Mouse (Mus musculus): ENCODE data around the gene Rps6ka5. TPM values are rescaled to one million over a fixed set of nuclear protein-coding genes. Genes with fewer than 3 reads are reported as not detected.
A peak's percentile ranks its signal among the peaks of the same experiment; 100 is the strongest.

Rps6ka5 gene
- total and polyA plus RNA-seq, 3 experiments, result 0.92 to 3.3 TPM; not detected in 1

GRCm38 (mm10) chr12:100626273-100626990 is 100.4 kb downstream of the Rps6ka5 start:
- H3K9me3 ChIP-seq (replicated peaks; ENCODE audit: insufficient read depth, low read length), result no peaks in the 10 kb centered on the region
- TF ChIP-seq BHLHE40 (IDR thresholded peaks at IDR 0.05; ENCODE audit: borderline replicate concordance, low read depth, low read length), result peak; percentile 17; the same call in 1 of the 2 replicates
- TF ChIP-seq CHD1 (IDR thresholded peaks at IDR 0.05; ENCODE audit: low read depth, low read length), result no peak
- TF ChIP-seq TAL1 (IDR thresholded peaks at IDR 0.05; ENCODE audit: low read length), result no peak
- no peak for TF ChIP-seq POLR2AphosphoS2 (IDR thresholded peaks at IDR 0.05; ENCODE audit: low read length)
- no peak for TF ChIP-seq MAZ (IDR thresholded peaks at IDR 0.05; ENCODE audit: low read depth, low read length)
- TF ChIP-seq CHD2 (IDR thresholded peaks at IDR 0.05; ENCODE audit: low read length), result no peak
- no peak for TF ChIP-seq MXI1 (IDR thresholded peaks at IDR 0.05; ENCODE audit: low read depth, low read length)
- no peaks in the 10 kb centered on the region for H3K27me3 ChIP-seq (ENCODE audit: control insufficient read depth in 1 of 2, insufficient read depth in 2 of 2, low read length in 2 of 2)
- no peaks in the 10 kb centered on the region for H3K79me2 ChIP-seq (ENCODE audit: control insufficient read depth, insufficient read depth, low read length, poor library complexity)
- H3K4me1 ChIP-seq (ENCODE audit: control insufficient read depth in 1 of 2, insufficient read depth in 2 of 2, low read length in 2 of 2), result peaks cover 3 to 4% of the 10 kb centered on the region in 2 experiments; a peak in 2 of 4 replicates
- no peaks in the 10 kb centered on the region for H3K36me3 ChIP-seq (ENCODE audit: control insufficient read depth in 1 of 2, insufficient read depth in 2 of 2, low read length in 2 of 2)
- H3K27ac ChIP-seq (ENCODE audit: control insufficient read depth, low read depth, low read length), result no peak overlapping the region
- H3K4me3 ChIP-seq (ENCODE audit: control insufficient read depth in 1 of 2, insufficient read depth in 1 of 2, low read depth in 2 of 2, low read length in 2 of 2), result no peak overlapping the region
- no peak overlapping the region for H3K9ac ChIP-seq (ENCODE audit: control insufficient read depth, low read depth, low read length, poor library complexity, severe bottlenecking)
- no peak for DNase-seq (ENCODE audit: low read depth, low spot score)

GRCm38 (mm10) chr12:100624854-100625447 is 101.8 kb downstream of the Rps6ka5 start:
- TF ChIP-seq GATA1 (IDR thresholded peaks at IDR 0.05; ENCODE audit: low read depth, low read length) (no peak), ZNF384 (IDR thresholded peaks at IDR 0.05; ENCODE audit: low read depth, low read length) (peak; percentile 70), EP300 (IDR thresholded peaks at IDR 0.05; ENCODE audit: low read depth in 1 of 2, low read length in 2 of 2) (peak in 1 of 2 experiments; percentile 37; a peak in 1 of 4 replicates)
- Histone ChIP-seq H3K4me3 (ENCODE audit: control insufficient read depth in 1 of 2, insufficient read depth in 1 of 2, low read depth in 2 of 2, low read length in 2 of 2) (no peak overlapping the region), H3K79me2 (ENCODE audit: control insufficient read depth, insufficient read depth, low read length, poor library complexity) (no peaks in the 10 kb centered on the region), H3K27ac (ENCODE audit: control insufficient read depth, low read depth, low read length) (no peak overlapping the region), H3K36me3 (ENCODE audit: control insufficient read depth in 1 of 2, insufficient read depth in 2 of 2, low read length in 2 of 2) (no peaks in the 10 kb centered on the region), H3K4me1 (ENCODE audit: control insufficient read depth in 1 of 2, insufficient read depth in 2 of 2, low read length in 2 of 2) (peaks cover 3 to 4% of the 10 kb centered on the region in 2 experiments; a peak in 2 of 4 replicates), H3K9ac (ENCODE audit: control insufficient read depth, low read depth, low read length, poor library complexity, severe bottlenecking) (no peak overlapping the region), H3K9me3 (replicated peaks; ENCODE audit: insufficient read depth, low read length) (no peaks in the 10 kb centered on the region), H3K27me3 (ENCODE audit: control insufficient read depth in 1 of 2, insufficient read depth in 2 of 2, low read length in 2 of 2) (no peaks in the 10 kb centered on the region)
- DNase-seq (ENCODE audit: low read depth, low spot score), result no peak

- no peaks in the 10 kb centered on the region for H3K79me2 ChIP-seq (ENCODE audit: control insufficient read depth, insufficient read depth, low read length, poor library complexity)
- no peak overlapping the region for H3K9ac ChIP-seq (ENCODE audit: control insufficient read depth, low read depth, low read length, poor library complexity, severe bottlenecking)
- no peak overlapping the region for H3K4me3 ChIP-seq (ENCODE audit: control insufficient read depth in 1 of 2, insufficient read depth in 1 of 2, low read depth in 2 of 2, low read length in 2 of 2)
- no peak overlapping the region for H3K27ac ChIP-seq (ENCODE audit: control insufficient read depth, low read depth, low read length)
- H3K36me3 ChIP-seq (ENCODE audit: control insufficient read depth in 1 of 2, insufficient read depth in 2 of 2, low read length in 2 of 2), result peaks cover 0 to 5% of the 10 kb centered on the region in 2 experiments; a peak in 1 of 4 replicates
- no peaks in the 10 kb centered on the region for H3K27me3 ChIP-seq (ENCODE audit: control insufficient read depth in 1 of 2, insufficient read depth in 2 of 2, low read length in 2 of 2)
- DNase-seq (ENCODE audit: low read depth, low spot score), result peak; percentile 49
- no peaks in the 10 kb centered on the region for H3K9me3 ChIP-seq (replicated peaks; ENCODE audit: insufficient read depth, low read length)
- H3K4me1 ChIP-seq (ENCODE audit: control insufficient read depth in 1 of 2, insufficient read depth in 2 of 2, low read length in 2 of 2), result peaks cover 2 to 4% of the 10 kb centered on the region in 2 experiments; a peak in 2 of 4 replicates
- TF ChIP-seq RCOR1 (IDR thresholded peaks at IDR 0.05; ENCODE audit: low read depth, low read length) (peak; percentile 59; the same call in 1 of the 2 replicates), KAT2A (conservative IDR thresholded peaks at IDR 0.05; ENCODE audit: low read depth, low read length) (no peak), TAL1 (IDR thresholded peaks at IDR 0.05; ENCODE audit: low read length) (peak; percentile 66), CHD2 (IDR thresholded peaks at IDR 0.05; ENCODE audit: low read length) (no peak), POLR2AphosphoS2 (IDR thresholded peaks at IDR 0.05; ENCODE audit: low read length) (no peak), ELF1 (IDR thresholded peaks at IDR 0.05; ENCODE audit: low read depth, low read length) (no peak), EP300 (IDR thresholded peaks at IDR 0.05; ENCODE audit: low read depth in 1 of 2, low read length in 2 of 2) (peak; percentile 27 to 58; a peak in 1 of 4 replicates), POLR2AphosphoS5 (IDR thresholded peaks at IDR 0.05; ENCODE audit: borderline replicate concordance, low read depth, low read length) (no peak), GATA1 (IDR thresholded peaks at IDR 0.05; ENCODE audit: low read depth, low read length) (peak; percentile 33; the same call in 1 of the 2 replicates), NRF1 (IDR thresholded peaks at IDR 0.05; ENCODE audit: insufficient read depth, low read depth, low read length, poor library complexity, severe bottlenecking) (no peak), UBTF (IDR thresholded peaks at IDR 0.05; ENCODE audit: borderline replicate concordance, insufficient read depth, low read depth, low read length) (no peak), MYB (IDR thresholded peaks at IDR 0.05; ENCODE audit: low read depth, low read length) (no peak), ETS1 (IDR thresholded peaks at IDR 0.05; ENCODE audit: low read depth, low read length) (peak; percentile 14; the same call in 1 of the 2 replicates)
Measured at GRCm38 (mm10) chr12:100615251-100615650, 111.5 kb downstream of the Rps6ka5 start.

Measured in MEL (cell line).